Mouse (Mus musculus) embryonic facial prominence, embryonic 13.5 days (tissue): ENCODE data around the gene Clstn1. TPM values are rescaled to one million over a fixed set of nuclear protein-coding genes. Genes with fewer than 3 reads are reported as not detected.
"Not testable (repeated sequence)": the region's sequence is repeated elsewhere in the genome, so short reads cannot be mapped to it uniquely, and the experiment has no call there.

Experiments used
- ATAC-seq: fragments of 200-750 bp; cut with Nextera tagmentation; 2 replicates; pipeline ENCODE4 v1.8.0; 2017; ENCODE audit warnings: low read depth; ENCODE audit not compliant: insufficient number of reproducible peaks, insufficient read depth, low FRiP score, low TSS enrichment
- H3K27ac ChIP-seq: fragments of 300-500 bp; sonication (generic); 2 replicates; pipeline ENCODE4 v1.5.1; 2015; ENCODE audit warnings: moderate library complexity, mild to moderate bottlenecking, inconsistent platforms
- H3K27me3 ChIP-seq: fragments of 300-500 bp; sonication (generic); 2 replicates; pipeline ENCODE4 v1.6.1; 2015; ENCODE audit warnings: mild to moderate bottlenecking, inconsistent platforms
- H3K36me3 ChIP-seq: fragments of 300-500 bp; sonication (generic); 2 replicates; pipeline ENCODE4 v1.6.1; 2015; ENCODE audit warnings: mild to moderate bottlenecking, inconsistent platforms
- H3K4me1 ChIP-seq: fragments of 300-500 bp; sonication (generic); 2 replicates; pipeline ENCODE4 v1.6.1; 2015; ENCODE audit warnings: inconsistent platforms
- H3K4me2 ChIP-seq: fragments of 300-500 bp; sonication (generic); 2 replicates; pipeline ENCODE4 v1.6.1; 2015; ENCODE audit warnings: moderate library complexity, mild to moderate bottlenecking, inconsistent platforms
- H3K4me3 ChIP-seq: fragments of 300-500 bp; sonication (generic); 2 replicates; pipeline ENCODE4 v1.5.1; 2015; ENCODE audit warnings: mild to moderate bottlenecking, inconsistent platforms
- H3K9ac ChIP-seq: fragments of 300-500 bp; sonication (generic); 2 replicates; pipeline ENCODE4 v1.6.1; 2015; ENCODE audit warnings: mild to moderate bottlenecking, inconsistent platforms
- H3K9me3 ChIP-seq: fragments of 300-500 bp; sonication (generic); 2 replicates; pipeline ENCODE4 v1.6.1; 2016; ENCODE audit warnings: inconsistent platforms
- whole genome bisulfite sequencing: fragments of 180-500 bp; shearing (Covaris S2); methylation state at CpG from one replicate; pipeline ENCODE4 v1.1.7; 2015; ENCODE audit warnings: mixed read lengths; 5-methylcytosine and 5-hydroxymethylcytosine counted together
- polyA plus RNA-seq: library from polyadenylated mRNA; unstranded; fragments of >200 nt; fragmentation: Nextera tagmentation; extraction: Ambion mirVana; gene quantifications from 2 replicates; pipeline ENCODE4 v1.2.1, GENCODE M21; 2015

The Clstn1 gene
- polyA plus RNA-seq, 1 experiment from 2014 or later, result 21.5 TPM

DNA sequence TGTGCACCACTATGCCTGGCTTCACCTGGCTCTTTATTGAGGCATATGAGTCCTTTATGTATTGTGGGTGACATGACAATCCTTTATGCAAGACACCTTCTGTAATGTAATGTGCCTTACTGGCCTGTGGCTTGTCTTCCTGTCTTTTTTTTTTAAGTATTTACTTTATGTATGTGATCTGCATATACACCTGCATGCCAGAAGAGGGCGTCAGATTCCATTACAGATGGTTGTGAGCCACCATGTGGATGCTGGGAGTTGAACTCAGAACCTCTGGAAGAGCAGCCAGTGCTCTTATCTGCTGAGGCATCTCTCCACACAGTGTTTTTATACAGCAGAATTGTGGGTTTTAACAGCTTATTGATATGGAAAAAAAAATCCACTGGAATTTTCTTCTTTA lies 17.6 kb downstream of the Clstn1 start:
- Histone ChIP-seq H3K4me2 (no peak overlapping the region), H3K4me1 (peaks cover 25% of the 10 kb centered on the region), H3K36me3 (no peaks in the 10 kb centered on the region)

DNA sequence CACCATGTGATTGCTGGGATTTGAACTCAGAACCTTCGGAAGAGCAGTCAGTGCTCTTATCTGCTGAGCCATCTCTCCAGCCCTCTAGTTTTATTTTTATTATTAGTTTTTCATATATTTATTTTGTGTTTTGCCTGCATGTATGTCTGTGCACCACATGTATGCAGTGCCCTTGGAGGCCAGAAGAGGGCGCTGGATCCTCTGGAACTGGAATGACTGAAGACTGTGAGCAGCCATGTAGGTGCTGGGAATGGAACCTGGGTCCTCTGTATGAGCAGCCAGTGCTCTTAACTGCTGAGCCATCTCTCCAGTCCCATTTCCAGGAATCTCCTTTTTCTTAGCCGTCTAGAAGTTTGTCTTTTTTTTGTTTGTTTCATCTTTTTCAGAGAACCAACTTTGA lies 18.2 kb downstream of the Clstn1 start:
- H3K4me3 ChIP-seq, result no peak overlapping the region
- H3K27me3 ChIP-seq, result no peaks in the 10 kb centered on the region
- H3K27ac ChIP-seq, result no peak overlapping the region
- no peaks in the 10 kb centered on the region for H3K9me3 ChIP-seq
- H3K36me3 ChIP-seq, result no peaks in the 10 kb centered on the region
- H3K9ac ChIP-seq, result no peak overlapping the region
- no peak for ATAC-seq
- no peak overlapping the region for H3K4me2 ChIP-seq
- H3K4me1 ChIP-seq, result peaks cover 31% of the 10 kb centered on the region
- 79% methylated on average over 3 of the region's 3 CpGs for WGBS

More for the DNA sequence above, 17.6 kb downstream of the Clstn1 start:
- Histone ChIP-seq H3K9me3 (no peaks in the 10 kb centered on the region), H3K4me3 (no peak overlapping the region), H3K27me3 (no peaks in the 10 kb centered on the region), H3K9ac (no peak overlapping the region), H3K27ac (no peak overlapping the region)
- ATAC-seq, result no peak
- WGBS, result 68% methylated on average over 1 of the region's 1 CpGs

DNA sequence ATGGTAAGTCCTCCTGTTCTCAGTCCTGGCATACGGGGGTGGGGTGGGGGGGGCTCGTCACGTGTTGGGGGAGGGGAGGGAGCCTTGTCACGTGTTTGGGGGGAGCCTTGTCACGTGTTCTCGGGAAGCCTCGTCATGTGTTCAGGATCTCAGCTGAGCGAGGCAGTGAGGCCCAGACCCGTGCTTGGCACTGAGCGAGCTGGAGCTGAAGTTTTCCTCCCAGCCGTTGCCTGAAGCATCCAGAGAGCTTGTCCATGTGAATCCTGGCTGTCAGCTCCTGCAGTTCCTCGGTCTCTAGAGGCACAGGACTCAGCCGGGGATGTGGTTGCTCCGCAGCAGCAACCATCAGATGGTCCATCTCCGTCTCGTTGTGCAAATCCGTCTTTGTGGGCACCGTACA lies 19.8 kb downstream of the Clstn1 start:
- Histone ChIP-seq H3K9ac (no peak overlapping the region), H3K4me3 (no peak overlapping the region), H3K4me2 (no peak overlapping the region), H3K4me1 (peaks cover 31% of the 10 kb centered on the region), H3K27ac (no peak overlapping the region), H3K27me3 (no peaks in the 10 kb centered on the region), H3K36me3 (no peaks in the 10 kb centered on the region), H3K9me3 (no peaks in the 10 kb centered on the region)
- ATAC-seq, result no peak
- WGBS, result 72% methylated on average over 18 of the region's 18 CpGs

DNA sequence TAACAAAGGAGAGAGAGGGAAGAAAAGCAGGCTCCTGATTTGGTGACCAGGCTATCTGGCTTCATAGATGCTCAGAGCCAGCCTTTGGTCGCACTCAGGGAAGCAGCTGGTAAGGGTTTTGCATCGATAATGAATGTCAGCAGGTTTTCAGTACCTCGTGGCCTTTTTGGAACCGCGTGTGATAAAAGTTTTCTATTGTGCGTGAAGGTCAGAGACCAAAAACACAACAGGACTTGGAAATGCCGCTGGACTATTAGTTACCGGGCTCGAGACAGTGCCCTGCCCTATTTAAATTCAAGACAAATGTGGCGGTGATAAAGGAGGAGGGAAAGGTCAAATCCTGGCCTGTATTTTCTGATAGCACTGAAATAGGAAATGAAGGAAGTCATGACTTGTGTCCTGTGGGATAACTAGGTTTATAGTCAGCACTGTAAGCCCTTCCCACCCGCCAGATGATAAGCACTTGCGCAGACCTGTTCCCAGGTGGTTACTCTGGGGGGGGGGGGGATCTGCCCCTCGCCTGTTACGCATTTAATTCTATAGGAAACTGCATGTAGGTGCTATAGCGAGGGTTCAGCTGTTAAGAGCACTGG lies 20.6 kb downstream of the Clstn1 start:
- no peak overlapping the region for H3K27ac ChIP-seq
- ATAC-seq, result no peak
- H3K27me3 ChIP-seq, result no peaks in the 10 kb centered on the region
- H3K9me3 ChIP-seq, result no peaks in the 10 kb centered on the region
- no peak overlapping the region for H3K4me3 ChIP-seq
- H3K4me1 ChIP-seq, result peaks cover 26% of the 10 kb centered on the region
- no peaks in the 10 kb centered on the region for H3K36me3 ChIP-seq
- WGBS, result 49% methylated on average over 15 of the region's 15 CpGs
- 0 out of 2 replicates have a peak overlapping the region, but pooled peaks have one; percentile 46 for H3K9ac ChIP-seq
- no peak overlapping the region; the same call in 1 of the 2 replicates for H3K4me2 ChIP-seq

DNA sequence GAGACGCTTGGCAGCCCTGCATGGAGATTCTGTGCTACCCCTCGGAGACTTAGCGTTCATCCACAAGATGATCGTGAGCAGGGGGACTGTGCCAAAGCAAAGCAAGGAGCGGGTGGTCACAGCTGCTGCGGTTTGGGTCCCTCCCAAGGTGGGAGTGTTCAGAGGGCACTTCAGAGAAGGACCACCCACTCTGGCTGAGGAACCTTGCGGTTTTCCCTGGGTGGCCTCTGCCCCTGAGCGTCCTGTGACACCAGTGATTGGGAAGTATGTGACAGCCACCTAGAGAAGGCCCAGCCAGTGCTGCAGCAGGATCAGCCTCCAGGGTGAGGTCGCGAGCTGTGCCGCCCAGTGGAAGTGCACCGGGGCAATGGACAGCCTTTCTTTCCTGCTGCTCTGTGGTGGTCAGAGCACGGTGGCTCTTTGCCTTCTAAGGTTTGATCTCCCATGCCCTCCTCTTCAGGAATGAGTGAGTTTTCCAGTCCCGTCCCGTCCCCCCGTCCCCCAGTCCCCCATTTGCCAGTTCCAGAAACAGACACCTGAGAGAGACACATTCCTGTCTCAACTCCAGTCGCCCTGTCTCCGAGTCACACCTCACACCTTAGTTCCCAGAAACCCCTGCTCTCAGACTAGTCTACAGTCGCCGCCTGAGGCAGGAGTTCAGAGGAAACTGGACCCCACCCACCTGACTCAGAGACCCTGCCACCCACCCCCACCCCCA lies 21.5 kb downstream of the Clstn1 start:
- no peaks in the 10 kb centered on the region for H3K9me3 ChIP-seq
- 0 out of 2 replicates have a peak overlapping the region, but pooled peaks have one; percentile 46 for H3K9ac ChIP-seq
- H3K4me1 ChIP-seq, result peaks cover 23% of the 10 kb centered on the region
- no peak for ATAC-seq
- 41% methylated on average over 20 of the region's 20 CpGs for WGBS
- H3K4me2 ChIP-seq, result peak overlapping the region; percentile 33
- no peak overlapping the region for H3K4me3 ChIP-seq
- no peaks in the 10 kb centered on the region for H3K36me3 ChIP-seq
- no peaks in the 10 kb centered on the region for H3K27me3 ChIP-seq
- H3K27ac ChIP-seq, result peak overlapping the region; percentile 33; the same call in 1 of the 2 replicates

DNA sequence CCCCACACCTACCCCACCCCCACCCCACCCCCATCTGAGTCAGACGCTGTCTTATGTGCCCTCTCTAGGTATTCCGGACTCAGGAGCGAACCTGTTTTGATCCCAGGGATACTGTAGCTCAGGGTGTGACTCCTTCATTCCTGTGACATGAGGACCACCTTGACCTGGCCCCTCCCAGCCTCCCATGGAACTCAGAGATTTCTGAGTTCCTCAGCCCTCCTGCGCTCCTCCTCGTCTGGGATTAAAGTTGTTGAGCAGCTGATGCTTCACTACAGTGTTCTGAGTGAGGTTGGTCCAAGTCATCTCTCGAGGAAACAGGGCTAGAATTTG lies 22.0 kb downstream of the Clstn1 start:
- 0 out of 2 replicates have a peak, but pooled peaks have one; percentile 56 for ATAC-seq
- H3K9me3 ChIP-seq, result no peaks in the 10 kb centered on the region
- H3K4me3 ChIP-seq, result no peak overlapping the region
- no peaks in the 10 kb centered on the region for H3K36me3 ChIP-seq
- WGBS, result 64% methylated on average over 6 of the region's 6 CpGs
- no peak overlapping the region for H3K4me2 ChIP-seq
- H3K9ac ChIP-seq, result no peak overlapping the region
- H3K27ac ChIP-seq, result no peak overlapping the region
- peaks cover 23% of the 10 kb centered on the region for H3K4me1 ChIP-seq
- no peaks in the 10 kb centered on the region for H3K27me3 ChIP-seq

DNA sequence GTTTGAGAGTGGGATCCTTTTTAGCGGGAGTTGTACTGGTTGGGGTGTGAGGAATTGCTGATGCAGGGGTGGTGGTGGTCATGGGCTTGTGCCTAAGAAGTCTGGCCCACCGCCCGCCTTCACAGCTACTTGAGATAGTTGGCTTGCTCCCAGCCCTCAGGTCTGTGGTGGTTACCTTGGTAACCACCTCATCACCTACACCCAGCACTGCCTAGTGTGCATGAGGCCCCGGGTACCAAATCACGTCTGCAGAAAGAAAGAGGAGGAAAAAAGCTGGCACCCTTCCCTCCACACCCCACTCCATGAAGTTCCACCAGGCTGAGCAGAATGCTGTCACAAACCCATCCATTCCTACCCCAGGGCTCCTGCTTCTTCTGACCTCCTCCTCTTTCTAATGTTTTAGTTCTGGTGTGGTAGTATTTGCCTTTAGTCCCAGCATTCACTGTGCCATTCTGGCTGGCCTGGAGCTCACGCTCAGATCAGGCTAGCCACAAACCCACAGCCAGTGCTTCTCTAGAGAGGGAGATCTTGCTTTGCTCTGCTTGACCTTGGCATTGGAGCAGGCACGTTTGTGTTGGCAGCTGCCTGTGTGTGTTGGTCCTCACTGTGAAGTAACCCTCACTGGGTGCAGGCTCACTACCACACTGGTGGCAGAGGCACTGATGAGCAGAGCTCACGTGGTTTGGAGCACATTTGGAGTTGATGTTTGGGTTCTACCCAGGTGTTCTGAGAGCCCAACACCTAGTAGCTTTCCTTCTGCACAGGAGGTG lies 23.2 kb downstream of the Clstn1 start:
- 63% methylated on average over 8 of the region's 8 CpGs for WGBS
- Histone ChIP-seq H3K4me3 (no peak overlapping the region), H3K9me3 (no peaks in the 10 kb centered on the region), H3K4me2 (no peak overlapping the region), H3K4me1 (peaks cover 23% of the 10 kb centered on the region), H3K9ac (no peak overlapping the region), H3K27ac (peak overlapping the region; percentile 1; the same call in 1 of the 2 replicates), H3K36me3 (peaks cover 4% of the 10 kb centered on the region; the same call in 1 of the 2 replicates), H3K27me3 (no peaks in the 10 kb centered on the region)
- 0 out of 2 replicates have a peak, but pooled peaks have one; percentile 49 for ATAC-seq

DNA sequence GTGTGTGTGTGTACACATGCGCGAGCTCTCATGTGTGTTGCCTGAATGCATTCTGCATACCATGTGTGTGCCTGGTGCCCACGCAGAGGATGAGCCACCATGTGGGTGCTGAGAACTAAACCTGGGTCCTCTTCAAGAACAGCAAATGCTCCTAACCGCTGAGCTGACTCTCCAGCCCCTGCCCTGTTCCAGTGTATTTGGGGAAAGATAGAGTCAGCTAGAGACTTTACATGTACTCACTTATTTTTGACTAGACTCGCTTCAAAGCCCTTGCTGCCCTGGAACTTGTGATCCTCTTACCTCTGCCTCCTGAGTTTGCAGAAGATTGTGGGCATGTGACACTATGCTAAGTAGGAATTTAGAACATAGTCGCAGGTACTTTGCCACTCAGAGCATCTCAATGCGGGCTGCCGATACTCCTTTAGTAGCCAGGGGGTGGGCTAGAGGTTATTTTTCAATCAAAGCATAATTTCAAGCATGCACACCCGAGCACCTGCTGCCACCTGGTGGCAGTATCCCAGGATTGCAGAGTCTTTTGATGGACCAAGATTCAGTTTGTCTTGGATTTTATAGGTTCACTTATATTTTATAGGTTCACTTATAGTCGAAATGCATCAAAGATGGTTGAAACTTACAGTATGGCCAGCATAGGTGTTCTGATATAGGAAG lies 25.2 kb downstream of the Clstn1 start:
- H3K36me3 ChIP-seq, result peaks cover 22% of the 10 kb centered on the region
- H3K4me2 ChIP-seq, result no peak overlapping the region
- H3K27me3 ChIP-seq, result no peaks in the 10 kb centered on the region
- no peak overlapping the region for H3K4me3 ChIP-seq
- 50% methylated on average over 10 of the region's 10 CpGs for WGBS
- no peak for ATAC-seq
- H3K4me1 ChIP-seq, result peaks cover 23% of the 10 kb centered on the region
- H3K27ac ChIP-seq, result no peak overlapping the region
- H3K9ac ChIP-seq, result no peak overlapping the region
- H3K9me3 ChIP-seq, result peaks cover 5% of the 10 kb centered on the region; the same call in 1 of the 2 replicates

DNA sequence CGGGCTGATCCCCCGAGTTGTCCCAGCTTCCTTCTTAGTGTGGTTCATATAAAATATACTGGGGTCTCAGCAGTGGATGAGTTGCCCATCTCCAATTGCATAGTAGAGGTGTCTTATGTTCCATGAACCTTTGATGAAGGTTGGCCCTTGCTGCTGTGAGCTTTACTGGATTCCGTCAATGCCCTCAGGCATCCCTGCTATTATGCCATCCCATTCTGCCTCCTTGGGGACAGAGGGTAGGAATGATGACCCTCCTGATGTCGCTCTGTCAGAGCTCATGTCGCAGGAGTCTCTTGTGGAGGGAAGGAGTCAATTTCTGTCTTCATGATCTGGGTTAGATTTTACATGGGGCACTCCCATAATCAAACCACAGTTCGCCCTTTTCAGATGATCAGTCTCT lies 27.2 kb downstream of the Clstn1 start:
- not testable (repeated sequence) for H3K4me1 ChIP-seq, H3K27me3 ChIP-seq, H3K4me3 ChIP-seq, H3K9me3 ChIP-seq, H3K9ac ChIP-seq, H3K4me2 ChIP-seq, H3K27ac ChIP-seq
- H3K36me3 ChIP-seq, result peaks cover 26% of the 10 kb centered on the region
- 63% methylated on average over 6 of the region's 6 CpGs for WGBS
- ATAC-seq, result peak; percentile 48; the same call in 1 of the 2 replicates

DNA sequence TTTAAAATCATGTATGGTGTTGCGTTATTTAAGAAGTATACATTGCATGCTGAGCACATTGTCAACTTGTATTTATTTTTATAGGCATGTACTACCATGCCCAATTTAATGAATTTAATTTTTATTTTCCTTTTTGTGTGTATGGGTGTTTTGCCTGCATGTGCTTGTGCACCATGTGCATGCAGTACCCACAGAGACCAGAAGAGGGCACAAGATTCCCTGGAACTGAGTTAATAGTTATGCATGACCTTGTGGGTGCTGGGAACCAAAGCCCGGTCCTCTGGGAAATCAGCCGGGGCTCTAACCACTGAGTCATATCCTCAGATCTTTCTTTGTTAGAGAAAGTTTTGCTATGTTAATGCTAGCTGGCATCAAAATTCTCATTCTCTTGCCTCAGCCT lies 28.6 kb downstream of the Clstn1 start:
- no peak for ATAC-seq
- Histone ChIP-seq H3K4me2 (no peak overlapping the region), H3K27me3 (no peaks in the 10 kb centered on the region), H3K9ac (no peak overlapping the region), H3K4me3 (no peak overlapping the region), H3K27ac (no peak overlapping the region), H3K36me3 (peaks cover 26% of the 10 kb centered on the region), H3K9me3 (peaks cover 5% of the 10 kb centered on the region; the same call in 1 of the 2 replicates), H3K4me1 (no peaks in the 10 kb centered on the region)
- WGBS, result 98% methylated on average over 3 of the region's 3 CpGs

DNA sequence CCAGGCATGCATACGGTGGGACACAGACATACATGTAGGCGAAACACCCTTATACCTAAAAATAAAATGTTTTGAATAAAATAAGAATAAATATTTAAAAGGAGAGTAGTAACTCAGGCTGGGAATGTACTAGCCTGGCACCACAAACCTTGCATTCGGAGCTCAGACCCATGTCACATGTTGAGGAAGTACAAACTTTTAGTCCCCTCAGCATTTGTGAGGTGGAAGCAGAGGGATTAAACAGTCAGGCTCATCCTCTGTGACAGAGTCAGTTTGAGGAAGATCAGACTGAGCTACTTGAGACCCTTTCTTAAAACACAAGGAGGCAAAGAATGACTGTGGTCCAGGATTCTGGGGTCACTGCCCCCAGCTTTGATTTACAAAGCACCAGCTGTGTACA lies 30.7 kb downstream of the Clstn1 start:
- H3K9me3 ChIP-seq, H3K4me1 ChIP-seq, H3K27ac ChIP-seq, H3K4me3 ChIP-seq, ATAC-seq, H3K4me2 ChIP-seq, H3K9ac ChIP-seq, H3K27me3 ChIP-seq: not testable (repeated sequence)
- WGBS, result 76% methylated on average over 3 of the region's 3 CpGs
- peaks cover 26% of the 10 kb centered on the region for H3K36me3 ChIP-seq
